Mouse (Mus musculus) olfactory bulb, adult 2 months (tissue): ENCODE results near the gene Gramd4. TPM values are rescaled to one million over a fixed set of nuclear protein-coding genes. Genes with fewer than 3 reads are reported as not detected.
A peak's percentile ranks its signal among the peaks of the same experiment; 100 is the strongest.
"Not testable (repeated sequence)": the region's sequence is repeated elsewhere in the genome, so short reads cannot be mapped to it uniquely, and the experiment has no call there.

Experiments used
- H3K27ac ChIP-seq: fragments of 200-500 bp; 2 replicates; pipeline ENCODE4 v1.5.1; 2012; ENCODE audit warnings: low read depth, low read length; ENCODE audit not compliant: insufficient read depth
- H3K4me1 ChIP-seq: fragments of 200-500 bp; 2 replicates; pipeline ENCODE4 v1.6.1; 2012; ENCODE audit warnings: low read length; ENCODE audit not compliant: control insufficient read depth, insufficient read depth
- H3K4me3 ChIP-seq: fragments of 200-500 bp; 2 replicates; pipeline ENCODE4 v1.5.1; 2012; ENCODE audit warnings: mild to moderate bottlenecking, low read depth, low read length, moderate library complexity; ENCODE audit not compliant: insufficient read depth
- CTCF ChIP-seq: fragments of 200-500 bp; IDR thresholded peaks from 2 replicates; pipeline ENCODE4 v1.5.1; 2012; ENCODE audit warnings: low read depth, mild to moderate bottlenecking, low read length, moderate library complexity; ENCODE audit not compliant: insufficient read depth
- POLR2A ChIP-seq: fragments of 200-500 bp; IDR thresholded peaks from 2 replicates; pipeline ENCODE4 v1.6.1; 2012; ENCODE audit warnings: mild to moderate bottlenecking, low read depth, low read length, moderate library complexity; ENCODE audit not compliant: insufficient read depth
- WGBS: fragments of 180-500 bp; shearing (Covaris S2); methylation state at CpG from one replicate; pipeline ENCODE4 v1.1.7; 2018; 5-methylcytosine and 5-hydroxymethylcytosine counted together
- polyA plus RNA-seq: library from polyadenylated mRNA; stranded (reverse); fragments of >200 nt; gene quantifications from 2 replicates; pipeline ENCODE4 v1.2.4, GENCODE M21; 2012; ENCODE audit warnings: low replicate concordance; ENCODE audit not compliant: missing spikeins, insufficient read depth, insufficient read length

Gene Gramd4
- polyA plus RNA-seq, 1 experiment, result not detected

DNA sequence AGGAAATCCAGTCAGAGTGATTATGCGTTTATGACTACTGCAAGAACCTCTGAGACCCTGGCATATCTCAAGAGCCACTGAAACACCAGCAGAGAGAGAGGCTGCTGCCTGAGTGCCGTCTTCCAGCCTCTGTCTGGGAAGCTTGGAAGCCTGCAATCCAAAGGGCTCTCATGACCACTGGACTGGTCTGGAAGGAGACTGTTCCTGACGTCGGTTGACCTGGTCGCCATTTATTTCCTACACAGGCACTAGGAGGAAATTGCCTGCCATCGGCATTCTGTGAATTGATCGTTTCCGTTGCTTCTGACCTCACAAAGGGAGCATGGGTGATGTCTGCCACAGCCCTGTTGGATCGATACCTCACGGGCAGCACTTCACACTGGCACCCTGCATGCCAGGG lies 118.7 kb downstream of the Gramd4 start:
- H3K4me3 ChIP-seq, result no peak overlapping the region
- WGBS, result 90% methylated on average over 10 of the region's 10 CpGs
- peaks cover 40% of the 10 kb centered on the region for H3K4me1 ChIP-seq
- no peak for TF ChIP-seq CTCF
- no peak for TF ChIP-seq POLR2A
- H3K27ac ChIP-seq, result no peak overlapping the region

DNA sequence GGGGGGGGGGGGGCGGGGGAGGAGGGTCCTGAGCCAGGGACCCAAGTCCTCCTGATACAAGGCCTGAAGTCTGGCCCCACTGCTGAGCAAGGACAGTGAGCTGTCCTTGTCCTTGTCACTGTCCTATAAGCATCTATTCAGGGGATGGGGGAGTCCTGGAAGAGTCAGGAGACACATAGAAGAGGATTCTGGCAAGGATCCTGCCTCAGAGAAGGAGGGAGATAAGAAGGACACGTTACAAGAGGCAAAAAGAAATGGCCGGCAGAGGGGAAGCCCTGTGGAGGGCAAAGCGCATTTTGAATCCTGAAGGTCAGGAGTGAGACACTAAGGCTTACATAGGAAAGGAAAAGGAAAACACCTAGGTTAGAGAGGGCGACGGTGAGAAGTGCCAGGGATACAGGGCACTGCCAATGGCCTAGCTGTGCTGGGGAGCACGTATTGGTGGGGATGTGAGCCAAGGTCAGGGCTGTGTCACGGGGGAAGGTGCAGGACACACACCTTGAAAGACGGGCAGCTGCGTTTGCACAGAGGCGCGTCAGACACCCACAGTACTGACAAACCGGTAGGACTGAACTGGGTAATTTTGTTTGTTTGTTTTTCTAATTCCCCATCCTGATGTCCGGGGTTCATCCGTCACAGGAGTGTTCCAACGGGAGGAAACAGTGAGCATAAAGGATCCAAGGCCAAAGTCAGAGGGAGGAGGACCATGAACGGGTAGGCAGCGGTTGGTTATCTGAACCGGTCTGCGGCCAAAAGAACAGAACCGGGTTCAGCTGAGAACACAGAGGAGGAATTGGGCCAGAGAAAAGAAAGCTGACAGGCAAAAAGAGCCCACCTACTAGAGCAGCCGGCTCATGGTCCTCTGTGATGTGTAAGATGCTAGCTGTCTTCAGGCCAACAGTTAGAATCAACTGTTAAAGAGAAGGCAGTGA lies 119.5 kb downstream of the Gramd4 start:
- no peak for TF ChIP-seq CTCF
- TF ChIP-seq POLR2A, result no peak
- 69% methylated on average over 22 of the region's 22 CpGs for WGBS
- Histone ChIP-seq H3K27ac (no peak overlapping the region), H3K4me3 (no peak overlapping the region), H3K4me1 (peaks cover 44% of the 10 kb centered on the region)

DNA sequence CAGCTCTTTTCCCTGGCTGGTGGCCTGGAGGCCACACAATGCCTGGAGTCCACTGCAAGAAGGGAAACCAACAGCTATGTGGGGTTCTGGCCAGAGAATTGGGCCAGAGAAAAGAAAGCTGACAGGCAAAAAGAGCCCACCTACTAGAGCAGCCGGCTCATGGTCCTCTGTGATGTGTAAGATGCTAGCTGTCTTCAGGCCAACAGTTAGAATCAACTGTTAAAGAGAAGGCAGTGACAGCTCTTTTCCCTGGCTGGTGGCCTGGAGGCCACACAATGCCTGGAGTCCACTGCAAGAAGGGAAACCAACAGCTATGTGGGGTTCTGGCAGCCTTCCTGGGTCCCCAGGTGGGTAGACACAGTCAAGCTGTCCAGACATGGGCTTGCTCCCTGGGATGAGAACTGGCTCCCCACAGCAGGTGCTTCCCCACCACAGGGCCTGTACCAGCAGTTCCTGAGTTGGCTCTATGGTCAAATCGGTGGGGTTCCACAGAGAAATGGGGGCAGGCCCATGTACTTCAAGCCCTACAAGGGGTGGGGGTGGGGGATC lies 120.3 kb downstream of the Gramd4 start:
- peaks cover 43% of the 10 kb centered on the region for H3K4me1 ChIP-seq
- 48% methylated on average over 2 of the region's 2 CpGs for WGBS
- not testable (repeated sequence) for H3K27ac ChIP-seq, H3K4me3 ChIP-seq

DNA sequence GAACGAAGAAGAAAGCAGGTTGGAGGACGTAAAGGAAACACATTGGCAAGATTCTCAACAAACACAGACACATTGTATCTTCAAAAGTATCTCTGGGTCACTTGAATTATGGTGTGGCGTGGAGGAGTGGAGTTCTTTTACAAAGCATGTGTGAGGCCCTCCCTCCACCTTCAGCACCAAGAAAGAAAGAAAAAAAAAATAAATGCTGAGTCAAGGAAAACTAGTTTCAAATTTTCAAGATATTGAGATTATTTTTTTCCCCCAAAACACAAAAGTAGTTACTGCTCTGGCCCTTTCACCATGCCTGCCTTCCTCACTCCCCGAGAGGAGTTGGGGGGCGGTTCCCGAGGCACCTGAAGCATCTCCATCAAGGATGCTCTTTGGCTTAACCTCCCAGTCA lies 121.1 kb downstream of the Gramd4 start:
- Histone ChIP-seq H3K4me3 (no peak overlapping the region), H3K4me1 (peaks cover 45% of the 10 kb centered on the region), H3K27ac (no peak overlapping the region)
- WGBS, result 86% methylated on average over 6 of the region's 6 CpGs
- TF ChIP-seq POLR2A (no peak), CTCF (no peak)

DNA sequence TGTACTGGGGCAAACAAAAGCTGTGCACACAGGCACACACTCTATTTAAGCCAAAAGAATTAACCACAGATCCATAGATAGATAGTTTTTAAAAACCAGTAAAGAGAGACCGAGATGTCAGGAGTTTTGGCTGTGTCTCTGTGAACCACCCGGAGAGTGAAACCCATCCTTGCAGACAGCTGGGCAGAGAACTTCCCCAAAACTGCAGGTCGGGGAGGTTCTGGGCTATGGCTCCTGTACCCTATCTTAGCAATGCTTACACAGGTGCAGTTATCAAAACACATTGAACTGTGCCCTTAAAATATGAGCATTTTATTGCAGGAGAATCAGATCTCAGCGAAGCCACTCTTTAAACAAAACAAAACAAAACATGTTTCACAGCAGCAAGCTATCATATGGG lies 122.9 kb downstream of the Gramd4 start:
- 81% methylated on average over 4 of the region's 4 CpGs for WGBS
- peaks cover 34% of the 10 kb centered on the region for H3K4me1 ChIP-seq
- H3K27ac ChIP-seq, result no peak overlapping the region
- no peak for TF ChIP-seq POLR2A
- no peak for TF ChIP-seq CTCF
- no peak overlapping the region for H3K4me3 ChIP-seq

DNA sequence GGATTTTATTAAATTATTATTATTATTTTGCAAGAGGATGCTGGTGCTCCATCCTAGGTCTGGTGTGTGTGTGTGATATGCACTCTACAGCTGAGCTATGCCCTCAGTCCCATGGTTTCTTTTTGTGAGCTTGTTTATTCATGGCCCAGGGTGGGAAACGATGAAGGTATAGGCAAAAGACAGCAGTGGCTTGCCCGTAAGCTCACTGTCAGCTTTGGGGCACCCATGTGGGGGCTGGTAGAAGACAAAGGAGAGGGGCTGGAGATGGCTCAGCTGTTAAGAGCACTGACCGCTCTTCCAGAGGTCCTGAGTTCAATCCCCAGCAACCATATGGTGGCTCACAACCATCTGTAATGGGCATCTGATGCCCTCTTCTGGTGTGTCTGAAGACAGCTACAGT lies 123.8 kb downstream of the Gramd4 start:
- H3K27ac ChIP-seq, H3K4me3 ChIP-seq: not testable (repeated sequence)
- peaks cover 37% of the 10 kb centered on the region for H3K4me1 ChIP-seq
- WGBS, result 90% methylated on average over 3 of the region's 3 CpGs

DNA sequence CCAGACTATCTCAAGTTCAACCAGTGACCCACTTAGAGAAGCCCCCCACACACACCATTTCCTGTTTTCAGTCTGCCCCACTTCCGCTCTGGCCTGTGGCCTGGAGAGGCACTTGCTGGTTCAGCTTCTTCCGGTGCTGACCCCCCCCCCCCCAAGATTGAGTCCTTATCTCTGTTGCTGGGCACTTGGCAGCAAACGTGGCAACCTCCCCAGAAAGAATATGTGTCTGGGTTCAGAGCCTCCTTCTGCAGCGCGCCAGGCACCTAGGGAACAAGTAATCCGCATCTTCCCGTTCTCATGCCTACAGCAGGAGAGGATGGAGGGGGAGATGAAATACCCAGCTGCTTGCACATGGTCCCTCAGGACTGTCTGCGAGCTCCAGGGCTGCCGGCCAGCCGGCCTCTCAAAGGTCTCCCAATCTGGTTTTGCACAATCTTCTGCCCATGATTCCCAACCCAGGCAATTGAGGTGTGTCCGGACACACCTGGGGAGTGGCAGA lies 124.5 kb downstream of the Gramd4 start:
- WGBS, result 45% methylated on average over 11 of the region's 11 CpGs
- no peak overlapping the region for H3K4me3 ChIP-seq
- peaks cover 40% of the 10 kb centered on the region for H3K4me1 ChIP-seq
- TF ChIP-seq CTCF, result no peak
- no peak for TF ChIP-seq POLR2A
- H3K27ac ChIP-seq, result no peak overlapping the region; the same call in 1 of the 2 replicates

DNA sequence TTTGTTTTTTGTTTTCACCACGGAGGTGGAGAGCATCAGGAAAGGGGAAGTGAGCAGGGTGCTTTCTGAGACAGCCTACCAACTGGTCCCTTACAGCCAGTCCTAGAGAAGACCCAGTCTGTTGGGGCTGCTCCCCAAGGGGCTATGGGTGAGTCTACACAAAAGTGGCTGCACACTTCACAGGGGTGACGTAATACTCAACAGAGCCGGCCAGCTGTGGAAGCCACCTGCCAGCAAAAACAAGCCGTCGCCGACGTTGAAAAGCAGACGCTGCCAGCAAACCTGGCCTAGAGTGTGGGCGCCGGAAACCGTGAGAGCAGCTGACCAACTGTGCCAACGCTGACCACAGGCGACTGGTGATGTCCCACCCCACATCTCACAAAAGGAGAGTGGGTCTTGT lies 125.2 kb downstream of the Gramd4 start:
- 41% methylated on average over 13 of the region's 13 CpGs for WGBS
- H3K4me3 ChIP-seq, result no peak overlapping the region
- no peak for TF ChIP-seq CTCF
- no peak for TF ChIP-seq POLR2A
- peaks cover 36% of the 10 kb centered on the region for H3K4me1 ChIP-seq
- peak overlapping the region; percentile 7; the same call in 1 of the 2 replicates for H3K27ac ChIP-seq

DNA sequence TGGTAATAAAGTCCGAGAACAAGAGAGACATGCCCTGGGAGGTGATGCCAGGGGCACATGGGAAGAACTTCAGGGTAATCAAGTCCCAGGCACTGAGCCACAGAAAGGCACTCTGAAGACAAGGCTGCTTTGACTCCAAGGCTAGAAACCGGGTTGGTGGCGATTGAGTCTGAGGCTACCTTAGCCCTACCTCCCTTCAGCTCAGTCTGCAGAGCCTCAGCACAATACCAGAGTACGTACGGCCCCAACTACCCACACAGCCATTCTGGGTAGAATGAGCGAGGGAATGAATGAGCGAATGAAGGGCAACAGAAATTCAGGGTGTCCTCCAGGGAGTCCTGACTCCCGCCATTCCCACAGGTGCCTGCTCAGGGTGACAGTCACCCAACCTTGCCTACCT lies 126.0 kb downstream of the Gramd4 start:
- H3K4me1 ChIP-seq, result peaks cover 37% of the 10 kb centered on the region
- WGBS, result 82% methylated on average over 8 of the region's 8 CpGs
- H3K27ac ChIP-seq, result no peak overlapping the region
- H3K4me3 ChIP-seq, result peak overlapping the region; percentile 4; the same call in 1 of the 2 replicates
- TF ChIP-seq POLR2A, result no peak
- TF ChIP-seq CTCF, result no peak
